Mouse (Mus musculus) splenic B cell, adult 2 months (primary cell): ENCODE data around the gene Clec16a.

Source experiments
- DNase-seq: peaks from one replicate; pipeline ENCODE4 v3.0.0-alpha.2; 2011; ENCODE audit warnings: low read depth, low spot score
- H3K27me3 ChIP-seq: 2 replicates; pipeline ENCODE4 v1.6.1; 2012; ENCODE audit warnings: mild to moderate bottlenecking, low read length, moderate library complexity, mixed read lengths; ENCODE audit not compliant: control insufficient read depth, poor library complexity, insufficient read depth, severe bottlenecking
- H3K36me3 ChIP-seq: 2 replicates; pipeline ENCODE4 v1.6.1; 2012; ENCODE audit warnings: mild to moderate bottlenecking, low read length, moderate library complexity, mixed read lengths; ENCODE audit not compliant: control insufficient read depth, poor library complexity, insufficient read depth, severe bottlenecking

Clec16a gene

DNA sequence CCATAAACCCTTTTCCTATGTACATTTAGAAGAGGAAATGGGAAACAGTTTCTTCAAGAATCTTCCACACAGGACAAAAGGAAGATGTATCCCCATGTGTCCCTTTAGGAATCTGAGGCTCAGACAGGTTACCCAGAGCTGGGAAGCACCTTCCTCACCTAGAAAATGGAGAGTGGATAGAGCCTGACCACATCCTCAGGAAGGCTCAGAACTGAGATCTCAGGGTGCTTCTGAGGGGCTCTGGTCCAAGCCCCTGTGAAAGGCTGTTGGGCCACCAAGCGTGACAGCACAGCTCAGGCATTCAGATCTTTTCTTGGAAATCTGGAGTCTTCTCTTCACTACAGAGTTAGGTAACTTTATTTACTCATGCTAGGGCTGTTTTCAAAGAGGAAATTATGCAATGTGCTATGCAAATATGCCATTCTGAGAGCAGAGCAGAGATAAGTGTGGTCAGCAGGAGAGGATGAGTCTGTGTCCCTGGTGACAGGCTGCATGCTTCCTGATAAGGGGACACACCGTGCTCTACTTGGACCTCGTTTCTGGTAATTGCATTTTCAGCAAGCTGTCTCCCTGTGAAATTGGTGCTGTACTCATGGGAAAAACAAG is 131.4 kb downstream of the Clec16a start:
- DNase-seq: no peak
- Histone ChIP-seq H3K36me3 (no peaks in the 10 kb centered on the region), H3K27me3 (no peaks in the 10 kb centered on the region)

DNA sequence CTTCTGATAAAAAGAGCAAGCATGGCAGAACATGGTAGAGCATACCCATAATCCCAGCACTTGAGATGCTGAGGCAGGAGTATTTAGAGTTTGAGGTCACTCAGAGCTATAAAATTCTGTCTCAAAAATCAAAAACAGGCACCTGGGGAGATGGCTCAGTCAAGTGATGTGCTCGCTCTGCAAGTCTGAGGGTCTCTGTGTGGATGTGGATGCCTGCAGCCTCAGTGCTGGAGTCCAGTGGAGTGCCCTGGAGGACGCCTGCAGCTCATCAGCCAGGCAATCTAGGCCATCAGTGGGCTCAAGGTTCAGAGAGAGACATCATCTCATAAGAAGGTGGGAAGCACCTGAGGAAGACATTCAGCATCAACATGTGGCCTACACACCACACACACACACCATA is 137.4 kb downstream of the Clec16a start:
- Histone ChIP-seq H3K36me3 (no peaks in the 10 kb centered on the region), H3K27me3 (no peaks in the 10 kb centered on the region)
- no peak for DNase-seq

GRCm38 (mm10) chr16:10683193-10684000 is 138.3 kb downstream of the Clec16a start:
- Histone ChIP-seq H3K36me3 (no peaks in the 10 kb centered on the region), H3K27me3 (no peaks in the 10 kb centered on the region)
- no peak for DNase-seq

DNA sequence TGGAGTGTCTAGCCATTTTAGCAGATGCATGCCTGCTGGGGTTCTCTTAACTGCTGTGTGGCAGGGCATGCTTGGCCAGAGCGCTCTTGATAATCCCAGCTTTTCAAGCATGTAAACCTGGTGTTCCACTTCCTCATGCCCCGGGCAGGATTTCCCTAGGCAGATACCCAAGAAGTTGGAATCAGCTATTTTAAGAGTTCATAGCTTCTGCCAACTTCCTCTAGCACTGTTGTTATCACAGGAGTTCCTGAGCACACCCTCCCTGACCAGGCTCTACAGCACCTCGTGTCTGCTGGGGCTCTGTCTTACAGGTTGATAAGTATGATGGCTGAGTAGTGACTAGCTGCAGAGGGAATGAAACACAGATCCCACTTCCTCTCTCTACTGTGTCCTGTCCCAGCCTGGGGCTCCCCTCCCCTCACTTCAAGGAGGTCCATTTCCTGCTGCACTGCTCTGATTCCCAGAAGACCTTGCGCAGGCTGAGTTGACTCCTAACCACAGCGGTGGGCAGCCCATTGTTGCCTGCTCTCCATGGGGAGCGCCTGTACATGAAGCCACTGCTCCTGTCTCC is 144.7 kb downstream of the Clec16a start:
- DNase-seq: no peak
- Histone ChIP-seq H3K36me3 (no peaks in the 10 kb centered on the region), H3K27me3 (no peaks in the 10 kb centered on the region)

DNA sequence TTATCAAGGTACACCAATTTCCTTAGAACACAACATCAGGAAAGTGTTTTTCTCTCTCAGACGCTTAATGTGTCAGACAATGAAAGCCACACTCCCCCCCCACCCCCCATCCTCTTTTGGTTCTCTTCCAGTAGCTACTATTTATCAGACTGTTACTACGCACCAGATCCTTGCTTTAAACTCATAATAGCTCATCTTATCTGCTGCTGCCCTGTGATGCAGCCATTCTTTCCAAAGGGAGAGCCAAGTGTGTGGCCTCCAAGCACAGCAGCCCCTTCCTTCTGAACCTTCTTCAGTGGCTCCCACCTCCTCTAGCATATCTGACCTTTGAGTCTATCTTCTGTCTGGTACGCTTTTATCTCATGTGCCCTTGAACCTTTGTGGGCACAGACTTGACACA is 145.3 kb downstream of the Clec16a start:
- DNase-seq: no peak
- H3K27me3 ChIP-seq: no peaks in the 10 kb centered on the region
- no peaks in the 10 kb centered on the region for H3K36me3 ChIP-seq

DNA sequence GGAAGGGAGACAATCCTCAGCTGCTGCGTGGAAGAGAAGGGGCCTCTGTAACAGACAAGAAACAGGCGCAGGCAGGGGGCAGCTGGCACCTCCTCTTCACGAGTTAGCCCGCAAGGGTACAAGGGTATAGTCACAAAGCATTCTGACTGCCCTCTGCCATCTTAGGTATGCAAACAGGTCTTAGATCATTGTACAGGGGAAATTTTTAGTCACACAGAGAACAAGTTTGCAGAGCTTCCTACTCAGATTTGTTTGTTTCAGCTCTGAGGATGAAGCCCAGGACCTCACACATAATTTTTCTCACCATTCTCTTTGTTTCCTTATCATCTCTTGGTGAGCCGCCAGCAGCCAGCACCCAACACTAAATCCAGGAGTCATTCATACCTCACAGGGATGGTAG is 146.6 kb downstream of the Clec16a start:
- no peaks in the 10 kb centered on the region for H3K36me3 ChIP-seq

GRCm38 (mm10) chr16:10692848-10693247 is 147.7 kb downstream of the Clec16a start:
- no peaks in the 10 kb centered on the region for H3K27me3 ChIP-seq
- no peak for DNase-seq
- no peaks in the 10 kb centered on the region for H3K36me3 ChIP-seq

More for the DNA sequence above, 146.6 kb downstream of the Clec16a start:
- DNase-seq: no peak
- H3K27me3 ChIP-seq: no peaks in the 10 kb centered on the region

DNA sequence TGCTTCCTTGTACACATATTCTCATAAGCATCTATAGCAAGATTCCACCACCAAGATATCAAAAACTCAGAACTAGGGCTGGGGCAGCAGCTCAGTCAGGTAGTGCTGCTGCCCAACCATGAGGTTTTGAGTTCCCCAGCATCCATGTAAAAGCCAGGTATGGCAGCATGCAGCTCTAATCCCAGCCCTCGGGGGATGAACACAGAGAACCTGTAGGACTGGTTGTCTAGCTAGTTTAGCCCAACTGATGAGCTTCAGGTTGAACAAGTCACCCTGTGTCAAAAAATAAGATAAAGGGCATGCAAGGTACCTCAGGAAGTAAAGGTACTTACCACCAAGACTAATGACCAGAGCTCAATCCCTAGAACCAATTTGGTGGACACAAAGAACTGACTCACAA is 148.3 kb downstream of the Clec16a start:
- DNase-seq: no peak
- Histone ChIP-seq H3K36me3 (no peaks in the 10 kb centered on the region), H3K27me3 (no peaks in the 10 kb centered on the region)

GRCm38 (mm10) chr16:10694414-10694851 is 149.3 kb downstream of the Clec16a start:
- Histone ChIP-seq H3K27me3 (no peaks in the 10 kb centered on the region), H3K36me3 (no peaks in the 10 kb centered on the region)
- DNase-seq: no peak

- DNase-seq: no peak
- H3K36me3 ChIP-seq: no peaks in the 10 kb centered on the region
These were observed 152.9 kb downstream of the Clec16a start for GRCm38 (mm10) chr16:10697861-10698659.

GRCm38 (mm10) chr16:10699316-10699715 is 154.2 kb downstream of the Clec16a start:
- DNase-seq: no peak

More at GRCm38 (mm10) chr16:10697861-10698659, 152.9 kb downstream of the Clec16a start:
- no peaks in the 10 kb centered on the region for H3K27me3 ChIP-seq

DNA sequence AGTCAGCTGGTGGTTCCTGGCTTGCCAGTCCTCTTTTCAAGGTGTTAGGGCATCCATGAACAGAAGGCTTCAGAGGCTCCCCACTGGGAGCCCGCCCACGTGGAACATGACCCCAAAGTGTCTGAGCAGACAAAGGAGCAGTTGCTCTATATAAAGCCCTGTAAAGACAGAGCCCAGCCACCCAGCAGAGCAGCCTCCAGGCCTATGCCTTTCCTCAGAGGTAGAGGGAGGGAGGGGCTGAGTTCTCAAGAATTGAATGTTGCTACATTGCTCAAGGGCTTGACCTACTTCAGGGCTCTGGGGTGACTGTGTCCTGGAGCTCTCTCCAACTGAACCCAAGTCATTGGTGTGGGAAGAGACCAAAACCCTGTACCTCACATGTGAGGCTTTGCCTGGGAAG is 155.0 kb downstream of the Clec16a start:
- H3K27me3 ChIP-seq: no peaks in the 10 kb centered on the region
- DNase-seq: no peak
- H3K36me3 ChIP-seq: no peaks in the 10 kb centered on the region

More at GRCm38 (mm10) chr16:10699316-10699715, 154.2 kb downstream of the Clec16a start:
- H3K36me3 ChIP-seq: no peaks in the 10 kb centered on the region
- H3K27me3 ChIP-seq: no peaks in the 10 kb centered on the region

GRCm38 (mm10) chr16:10702399-10702798 is 157.3 kb downstream of the Clec16a start:
- Histone ChIP-seq H3K36me3 (no peaks in the 10 kb centered on the region), H3K27me3 (no peaks in the 10 kb centered on the region)
- no peak for DNase-seq

GRCm38 (mm10) chr16:10703932-10704331 is 158.8 kb downstream of the Clec16a start:
- Histone ChIP-seq H3K27me3 (no peaks in the 10 kb centered on the region), H3K36me3 (no peaks in the 10 kb centered on the region)
- no peak for DNase-seq
